Mouse (Mus musculus) kidney, embryonic 15.5 days (tissue): ENCODE data around the gene Ccm2l. TPM values are rescaled to one million over a fixed set of nuclear protein-coding genes. Genes with fewer than 3 reads are reported as not detected.

ENCODE experiments used
- polyA plus RNA-seq: library from polyadenylated mRNA; unstranded; fragments of >200 nt; fragmentation: Nextera tagmentation; extraction: Ambion mirVana; gene quantifications from 2 replicates; pipeline ENCODE4 v1.2.1, GENCODE M21; 2015

The Ccm2l gene
- polyA plus RNA-seq, 1 experiment from 2014 or later: 3.6 TPM

Other genes starting within 250 kb of the Ccm2l start
- gene Bcl2l1, start 234.2 kb upstream of the Ccm2l start, polyA plus RNA-seq: 99.5 and 106 TPM in 2 replicates
- 88.5 and 98.2 TPM in 2 replicates for gene Tpx2, start 218.0 kb upstream of the Ccm2l start, polyA plus RNA-seq
- 0.43 and 0.77 TPM in 2 replicates for gene Mylk2, start 154.6 kb upstream of the Ccm2l start, polyA plus RNA-seq
- 5.1 and 6.9 TPM in 2 replicates for gene Foxs1, start 132.7 kb upstream of the Ccm2l start, polyA plus RNA-seq
- gene Dusp15, start 114.3 kb upstream of the Ccm2l start, polyA plus RNA-seq: 3.0 and 3.1 TPM in 2 replicates
- 1.1 and 1.6 TPM in 2 replicates for gene Ttll9, start 103.5 kb upstream of the Ccm2l start, polyA plus RNA-seq
- 111 and 112 TPM in 2 replicates for gene Pdrg1, start 50.5 kb upstream of the Ccm2l start, polyA plus RNA-seq
- gene Xkr7, start 34.1 kb upstream of the Ccm2l start, polyA plus RNA-seq: not detected in 2 replicates
- gene Hck, start 42.5 kb downstream of the Ccm2l start, polyA plus RNA-seq: 5.3 and 5.4 TPM in 2 replicates
- 90.9 and 93.2 TPM in 2 replicates for gene Tm9sf4, start 95.3 kb downstream of the Ccm2l start, polyA plus RNA-seq
- 10.3 and 12.2 TPM in 2 replicates for gene Tspyl3, start 159.5 kb downstream of the Ccm2l start, polyA plus RNA-seq
- 15.4 and 16.0 TPM in 2 replicates for gene Plagl2, start 175.5 kb downstream of the Ccm2l start, polyA plus RNA-seq
- gene Pofut1, start 175.6 kb downstream of the Ccm2l start, polyA plus RNA-seq: 6.4 and 7.0 TPM in 2 replicates
- 8.1 and 9.0 TPM in 2 replicates for gene Kif3b, start 225.5 kb downstream of the Ccm2l start, polyA plus RNA-seq